Mouse (Mus musculus): ENCODE measurements around the gene Dctn3. TPM values are rescaled to one million over a fixed set of nuclear protein-coding genes. Genes with fewer than 3 reads are reported as not detected.

The Dctn3 gene
- total RNA-seq, 2 experiments from 2014 or later, result 143 to 154 TPM

- DNase-seq, result no peak
These were observed 51.5 kb downstream of the Dctn3 start for GRCm38 (mm10) chr4:41671500-41671899.

GRCm38 (mm10) chr4:41670836-41671235, 52.1 kb downstream of the Dctn3 start:
- no peak for DNase-seq

GRCm38 (mm10) chr4:41666646-41667045, 56.3 kb downstream of the Dctn3 start:
- DNase-seq, result no peak

GRCm38 (mm10) chr4:41665009-41665675, 57.8 kb downstream of the Dctn3 start:
- no peak for DNase-seq

Other genes with a start within 250 kb of the Dctn3 start
- 10 to 100 TPM; 29.9 to 32.4 TPM for gene AI464131, start 220.1 kb downstream of the Dctn3 start, total RNA-seq (2021)
- gene 1110017D15Rik, start 205.8 kb downstream of the Dctn3 start, total RNA-seq (2021), result 1 to 10 TPM; 3.1 to 6.5 TPM
- 100 to 1,000 TPM; 151 to 152 TPM for gene Fam219a, start 153.6 kb downstream of the Dctn3 start, total RNA-seq (2021)
- gene Dnaic1, start 153.4 kb downstream of the Dctn3 start, total RNA-seq (2021), result 10 to 100 TPM in 1 of 2 experiments, 1 to 10 TPM in 1; 8.2 to 10.1 TPM
- 10 to 100 TPM; 60.2 to 64.3 TPM for gene Enho, start 82.8 kb downstream of the Dctn3 start, total RNA-seq (2021)
- 10 to 100 TPM; 90.8 to 97.6 TPM for gene Cntfr, start 26.1 kb downstream of the Dctn3 start, total RNA-seq (2021)
- 10 to 100 TPM; 37.0 to 38.0 TPM for gene Il11ra1, start 23.2 kb downstream of the Dctn3 start, total RNA-seq (2021)
- 10 to 100 TPM; 30.0 to 33.1 TPM for gene Rpp25l, start 9.6 kb downstream of the Dctn3 start, total RNA-seq (2021)
- not detected for gene Arid3c, start 8.0 kb upstream of the Dctn3 start, total RNA-seq (2021)
- gene Galt, start 32.1 kb upstream of the Dctn3 start, total RNA-seq (2021), result 10 to 100 TPM; 51.5 to 52.1 TPM
- 10 to 100 TPM; 38.6 to 41.1 TPM for gene Sigmar1, start 33.0 kb upstream of the Dctn3 start, total RNA-seq (2021)
- gene Ccl27a, start 51.1 kb upstream of the Dctn3 start, total RNA-seq (2021), result 100 to 1,000 TPM; 137 to 138 TPM
- gene Gm21541, start 180.4 kb upstream of the Dctn3 start, total RNA-seq (2021), result not detected
- 10 to 100 TPM; 17.4 to 20.9 TPM for gene Gm20878, start 218.4 kb upstream of the Dctn3 start, total RNA-seq (2021)
- gene Fam205a4, start 242.9 kb upstream of the Dctn3 start, total RNA-seq (2021), result 1 to 10 TPM; 1.2 to 1.8 TPM

Data from layer of hippocampus, postnatal 36 days (tissue).